Mouse (Mus musculus) urinary bladder, postnatal 14 days (tissue): Measurements from ENCODE around the gene 1700001L19Rik.
A peak's percentile ranks its signal among the peaks of the same experiment; 100 is the strongest.
"Not testable (repeated sequence)": the region's sequence is repeated elsewhere in the genome, so short reads cannot be mapped to it uniquely, and the experiment has no call there.

Experiments
- DNase-seq: peaks from one replicate; pipeline ENCODE4 v3.0.0; 2021; ENCODE audit warnings: low spot score

1700001L19Rik gene

DNA sequence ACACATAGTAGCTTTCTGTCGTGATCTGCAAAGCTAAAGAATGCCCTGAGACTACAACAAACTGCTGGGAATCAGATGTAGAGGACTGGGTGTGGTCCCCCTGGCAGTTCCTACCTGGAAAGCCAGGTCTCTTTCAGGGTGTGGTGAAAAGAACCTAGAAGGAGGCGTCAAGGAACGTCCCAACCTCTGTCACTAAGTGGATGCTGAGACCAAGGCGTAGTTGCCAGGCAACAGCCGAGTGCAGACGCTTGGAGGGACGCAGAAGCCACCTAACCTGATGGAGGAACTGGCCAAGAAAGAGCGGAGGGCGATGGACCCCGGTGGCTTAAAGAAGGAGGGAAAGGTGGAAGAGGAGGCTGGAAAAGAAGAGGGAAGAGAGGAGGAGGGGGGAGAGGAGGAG is at the start of gene 1700001L19Rik:
Gene 1700001L19Rik, plus strand, starts transcription at position 223 of the 400 bp plus-strand sequence.
- no peak for DNase-seq

DNA sequence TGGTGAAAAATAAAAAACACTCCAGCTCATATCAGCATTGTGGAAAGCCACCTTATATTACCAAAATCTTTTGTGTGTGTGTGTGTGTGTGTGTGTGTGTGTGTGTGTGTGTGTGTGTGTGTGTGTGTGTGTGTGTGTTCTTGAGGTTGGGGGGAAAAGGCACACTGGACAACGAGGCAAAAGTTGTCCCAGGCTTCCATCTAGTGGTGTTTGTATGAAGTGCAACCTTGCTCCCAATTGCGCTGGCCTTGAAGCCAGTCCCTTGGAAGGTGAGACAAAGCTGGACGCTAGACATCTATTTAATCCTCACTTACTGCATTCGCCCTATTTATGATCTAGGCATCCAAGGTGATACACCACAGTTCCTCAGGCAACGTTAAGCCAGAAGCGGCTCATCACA is 43.8 kb upstream of the 1700001L19Rik start:
- not testable (repeated sequence) for DNase-seq

DNA sequence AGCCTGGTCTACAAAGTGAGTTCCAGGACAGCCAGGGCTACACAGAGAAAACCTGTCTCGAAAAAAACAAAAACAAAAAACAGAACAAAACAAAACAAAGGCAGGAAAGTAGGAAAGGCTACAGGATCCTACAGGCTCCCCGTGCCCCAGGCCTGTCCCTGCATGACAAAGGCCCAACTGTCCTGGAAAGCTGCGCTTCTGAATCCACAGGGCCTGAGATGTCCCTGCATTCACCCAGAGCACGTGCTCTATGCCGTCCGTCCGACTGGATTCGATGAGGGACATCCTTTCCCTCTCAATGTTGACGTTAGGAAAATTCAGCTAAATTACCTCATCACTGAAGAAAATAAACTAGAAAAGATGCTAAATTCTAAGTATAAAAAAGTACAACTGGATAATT is 29.1 kb upstream of the 1700001L19Rik start:
- DNase-seq, result no peak

DNA sequence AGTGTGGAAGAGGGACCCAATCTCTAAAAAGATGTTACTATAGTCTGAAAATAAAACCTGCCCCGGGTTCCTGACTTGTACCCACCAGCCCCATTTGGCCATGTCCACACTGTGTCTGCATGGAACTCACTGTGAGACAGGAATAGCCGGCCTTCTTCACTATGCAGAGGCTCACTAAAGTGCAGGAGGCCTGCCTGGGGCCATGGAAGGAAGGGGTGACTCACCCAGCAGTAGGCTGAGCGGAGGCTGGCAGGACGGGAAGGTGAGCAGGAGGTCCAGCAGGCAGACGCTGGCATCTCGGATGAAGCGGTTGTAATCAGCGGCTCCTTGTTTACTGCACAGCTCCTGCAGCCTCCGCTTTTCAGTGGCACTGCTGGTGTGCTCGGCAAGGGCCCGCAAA is 28.7 kb upstream of the 1700001L19Rik start:
- no peak for DNase-seq

DNA sequence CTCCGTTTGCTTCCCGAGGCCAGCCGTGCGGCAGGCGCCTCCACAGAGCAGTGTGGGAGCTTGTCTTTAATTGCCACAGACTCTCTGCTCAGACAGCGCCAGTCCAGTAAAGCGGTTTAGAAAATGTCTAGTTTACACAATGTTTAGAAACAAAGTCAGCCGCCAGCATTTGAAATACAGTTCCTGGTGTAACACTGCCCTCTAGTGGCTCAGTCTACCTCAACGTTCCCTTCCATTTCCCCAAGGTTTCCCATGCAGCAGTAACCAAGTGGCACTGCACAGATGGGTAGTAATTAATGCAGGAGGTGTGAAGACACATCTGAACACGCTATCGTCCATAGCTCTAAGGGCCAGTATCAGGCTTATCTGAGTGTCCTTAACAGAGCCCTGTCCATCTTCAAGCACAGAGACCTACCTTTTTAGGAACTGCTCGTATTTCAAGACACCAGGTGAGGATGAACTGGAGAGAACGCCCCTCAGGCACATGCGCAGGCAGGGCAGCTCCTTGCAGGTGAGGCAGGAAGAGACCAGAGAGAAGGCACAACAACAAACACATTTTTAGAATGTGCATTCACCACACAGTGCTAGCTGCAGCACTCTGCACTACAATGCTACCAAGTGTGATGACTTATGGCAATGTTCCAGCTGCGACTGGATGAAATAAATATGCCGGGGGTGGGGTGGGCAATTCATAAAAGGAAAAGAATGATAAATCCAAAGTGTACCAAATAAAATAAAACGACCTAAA is 27.5 kb upstream of the 1700001L19Rik start:
- peak; percentile 57 for DNase-seq

DNA sequence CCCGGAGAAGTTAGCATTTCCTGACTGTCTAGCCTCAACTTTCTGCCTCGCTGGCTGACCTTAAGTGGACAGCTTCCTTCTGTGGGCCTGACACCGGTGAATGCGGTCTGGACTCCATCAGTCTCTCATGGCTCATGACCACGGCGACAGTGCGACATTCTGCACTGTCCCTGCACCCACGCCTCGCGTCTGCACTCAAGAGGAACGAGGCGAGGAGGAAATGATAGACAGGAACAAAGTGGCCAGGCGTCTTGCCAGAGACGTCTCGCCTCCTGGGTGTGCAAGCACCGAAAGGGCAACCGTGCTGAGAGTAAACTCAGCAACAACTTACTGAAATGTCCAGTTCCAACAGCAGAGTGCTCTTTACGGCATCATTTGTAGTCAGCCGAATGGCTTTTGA is 25.0 kb upstream of the 1700001L19Rik start:
- DNase-seq, result no peak

DNA sequence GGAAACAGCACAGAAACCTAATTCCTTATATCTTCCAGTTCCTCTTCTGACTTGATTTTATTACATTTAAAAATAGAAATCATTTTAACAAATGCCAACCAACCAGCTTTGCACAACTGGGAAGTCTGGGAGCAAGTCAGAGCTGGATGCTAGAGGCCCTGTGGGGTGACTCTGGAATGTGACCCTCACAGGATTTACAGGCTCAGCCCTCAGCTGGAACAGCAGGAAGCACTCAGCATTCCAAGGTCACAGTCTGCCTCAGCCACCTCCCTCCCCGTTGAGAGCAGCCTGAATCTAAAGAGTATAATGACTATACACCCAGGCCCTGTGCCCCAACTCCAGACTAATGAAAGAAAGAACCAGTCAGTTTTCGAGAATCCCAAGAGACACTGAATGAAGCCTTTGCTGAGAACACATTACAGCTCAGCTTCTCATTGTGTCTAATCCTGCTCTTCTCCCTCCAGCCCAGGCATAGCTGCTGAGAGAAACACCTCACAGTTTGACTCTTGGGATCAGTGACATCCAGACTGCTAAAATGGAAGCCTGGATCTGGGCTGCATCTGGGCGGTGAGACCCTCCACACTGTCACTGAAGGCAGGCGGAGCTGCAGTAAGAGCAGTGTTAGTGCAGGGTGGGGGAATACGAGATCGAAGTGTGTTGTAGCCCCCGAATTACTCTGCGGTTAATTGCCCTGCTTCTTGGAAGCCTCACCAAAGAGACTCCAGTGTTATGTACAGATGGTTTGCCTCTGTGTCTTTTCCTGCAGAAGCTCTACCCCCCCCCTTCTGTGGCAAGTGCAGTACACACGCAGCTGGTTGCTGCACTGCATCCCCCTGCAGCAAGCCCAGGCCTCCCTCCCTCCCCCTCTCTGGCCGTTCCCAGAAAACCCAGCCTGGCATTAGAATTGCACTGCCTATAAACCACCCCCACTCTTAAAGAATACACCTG is 24.0 kb upstream of the 1700001L19Rik start:
- DNase-seq, result no peak

DNA sequence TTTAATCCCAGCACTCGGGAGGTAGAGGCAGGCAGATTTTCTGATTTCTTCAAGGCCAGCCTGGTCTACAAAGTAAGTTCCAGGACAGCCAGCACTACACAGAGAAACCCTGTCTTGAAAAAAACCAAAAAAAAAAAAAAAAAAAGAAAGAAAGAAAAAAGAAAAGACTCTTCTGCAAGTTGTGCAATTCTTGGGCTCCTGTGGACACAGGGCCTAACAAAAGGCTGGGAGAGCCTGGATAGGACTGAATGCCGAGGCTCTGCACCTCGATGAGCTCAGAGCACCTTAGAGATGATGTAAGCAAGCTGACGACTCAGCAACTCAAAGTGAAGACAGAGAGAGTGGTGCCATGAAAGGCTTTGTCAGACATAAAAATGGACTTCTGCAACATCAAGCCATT is 22.8 kb upstream of the 1700001L19Rik start:
- DNase-seq, result no peak

DNA sequence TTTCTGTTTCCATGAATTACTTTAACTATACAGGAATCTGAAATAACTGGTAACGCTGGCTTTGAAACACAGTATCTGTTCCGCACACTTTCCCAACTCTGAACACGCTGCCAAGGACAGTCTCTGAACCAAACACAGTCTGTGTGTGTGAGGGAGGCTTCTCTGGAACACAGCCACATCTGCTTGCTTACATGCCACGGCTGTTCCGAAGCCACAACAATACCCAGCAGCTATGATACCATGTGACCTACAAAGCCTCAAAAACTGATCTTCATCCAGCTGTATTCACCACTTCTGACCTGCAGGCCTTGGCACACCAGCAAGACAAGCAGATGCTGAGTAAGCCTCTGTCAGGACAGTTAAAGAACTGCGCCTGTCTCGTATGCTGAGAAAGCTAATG is 19.3 kb upstream of the 1700001L19Rik start:
- DNase-seq, result peak; percentile 23

DNA sequence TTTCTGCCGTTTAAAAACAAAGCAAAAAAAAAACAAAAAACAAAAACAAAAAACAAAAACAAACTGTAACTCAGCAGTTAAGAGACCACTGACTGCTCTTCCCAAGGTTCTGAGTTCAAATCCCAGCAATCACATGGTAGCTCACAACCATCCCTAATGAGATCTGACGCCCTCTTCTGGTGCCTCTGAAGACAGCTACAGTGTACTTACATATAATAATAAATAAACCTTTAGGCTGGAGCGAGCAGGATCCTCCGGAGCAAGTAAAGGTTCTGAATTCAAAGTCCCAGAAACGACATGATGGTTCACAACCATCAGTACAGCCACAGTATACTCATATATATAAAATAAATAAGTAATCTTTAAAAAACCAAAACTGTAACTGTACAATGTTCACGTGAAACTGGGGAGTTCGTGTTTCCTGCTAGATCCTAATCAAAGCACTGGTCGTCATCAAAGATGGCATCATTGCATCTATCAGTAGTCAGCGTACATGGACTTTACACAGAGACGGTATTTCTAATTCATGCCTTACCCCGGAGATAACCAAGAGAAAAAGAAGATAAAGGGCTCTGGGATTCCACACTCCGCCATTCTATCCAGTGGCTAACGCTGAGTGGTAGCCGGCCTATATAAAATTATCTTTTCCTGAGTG is 16.0 kb upstream of the 1700001L19Rik start:
- no peak for DNase-seq

DNA sequence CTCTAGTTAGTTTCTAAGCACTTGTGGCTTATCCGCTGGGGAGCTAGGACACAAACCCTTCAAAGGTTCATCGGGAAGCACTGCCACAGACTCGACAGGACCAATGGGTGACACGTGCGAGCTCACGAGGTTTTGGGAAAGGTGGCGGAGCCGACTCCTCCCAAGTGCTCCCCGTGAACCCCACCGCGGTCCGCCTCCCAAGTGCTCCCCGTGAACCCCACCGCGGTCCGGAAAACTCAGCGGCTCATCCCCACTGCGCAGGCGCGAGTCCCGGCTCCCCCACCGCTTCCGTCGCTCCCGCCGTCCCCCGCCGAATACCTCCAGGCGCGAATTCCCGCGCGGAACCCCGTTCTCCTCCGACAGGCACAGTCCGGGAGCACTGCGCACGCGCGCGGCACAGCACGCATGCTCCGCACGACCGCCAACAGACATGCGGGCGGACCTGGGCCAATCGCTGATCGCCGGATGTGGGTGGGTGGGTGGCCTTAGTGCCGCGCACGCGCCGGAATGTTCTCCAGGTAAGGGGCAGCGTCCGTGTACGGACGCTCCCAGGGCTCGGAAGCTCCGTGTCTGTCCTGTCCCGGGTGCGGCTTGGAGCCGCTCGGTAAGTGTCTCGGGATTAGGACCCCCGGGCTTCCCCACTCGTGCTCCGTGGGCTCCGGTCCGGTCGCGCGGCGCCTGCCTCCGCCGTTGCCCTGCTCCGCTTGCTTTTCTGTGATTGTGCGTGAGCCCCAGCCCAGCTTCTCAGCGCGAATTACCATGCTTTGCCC is 15.3 kb upstream of the 1700001L19Rik start, which contains the start of the genes Mtrr and Fastkd3:
Gene Mtrr, minus strand, starts transcription at position 403 of the 770 bp plus-strand sequence.
Gene Fastkd3, plus strand, starts transcription at position 488 of the 770 bp plus-strand sequence.
- DNase-seq, result peak; percentile 98

DNA sequence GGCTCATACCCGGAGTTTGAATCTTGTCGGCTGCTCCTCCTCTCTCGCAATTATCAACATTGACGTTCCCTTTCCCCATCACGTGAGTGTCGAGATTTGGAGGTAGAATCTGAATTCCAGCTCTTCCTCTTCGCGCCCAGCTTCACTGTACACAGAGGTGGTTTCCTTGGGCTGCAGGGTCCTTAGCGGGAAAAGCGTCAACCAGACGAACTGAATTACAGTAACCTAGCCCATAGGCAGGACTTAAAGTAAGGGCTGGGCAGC is 14.8 kb upstream of the 1700001L19Rik start:
- DNase-seq, result no peak

DNA sequence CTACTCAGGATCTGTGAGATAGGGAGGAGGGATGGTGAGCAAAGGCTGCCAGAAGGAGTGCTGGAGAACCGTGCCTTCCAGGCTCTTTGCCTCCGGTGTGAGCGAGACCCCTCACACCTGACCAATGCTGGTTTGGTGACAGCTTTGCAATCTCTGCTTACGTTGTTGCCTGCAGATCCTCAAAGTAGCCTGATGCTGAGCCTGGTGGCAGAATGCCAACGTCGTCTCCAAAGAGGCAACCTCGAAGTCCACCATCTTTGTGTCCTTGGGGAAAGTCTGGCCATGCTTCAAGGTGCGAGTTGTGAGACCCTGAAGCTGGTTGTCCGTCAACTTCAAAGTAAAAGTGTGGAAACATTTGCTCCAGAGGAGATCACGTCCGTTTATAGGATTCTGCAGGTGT is 13.3 kb upstream of the 1700001L19Rik start:
- DNase-seq, result no peak

DNA sequence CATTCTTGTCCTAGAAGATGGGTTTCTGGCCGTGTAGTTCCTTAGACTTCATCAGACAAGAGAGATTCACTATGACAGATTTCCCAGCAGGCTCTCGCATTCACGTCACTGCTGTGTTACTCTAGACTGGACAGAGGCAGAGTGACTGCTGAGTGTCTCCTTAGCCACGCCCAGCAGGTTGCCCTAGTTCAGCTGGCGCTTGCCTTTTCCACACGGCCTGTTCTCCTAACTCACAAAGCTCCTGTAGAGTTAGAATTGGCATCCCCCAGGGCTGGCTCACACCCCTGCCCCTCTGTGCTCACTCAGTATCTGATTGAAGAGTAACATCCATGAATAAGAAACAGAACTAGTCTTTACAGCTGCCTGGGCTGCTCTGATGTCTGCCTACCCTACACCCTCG is 11.8 kb upstream of the 1700001L19Rik start:
- DNase-seq, result no peak

DNA sequence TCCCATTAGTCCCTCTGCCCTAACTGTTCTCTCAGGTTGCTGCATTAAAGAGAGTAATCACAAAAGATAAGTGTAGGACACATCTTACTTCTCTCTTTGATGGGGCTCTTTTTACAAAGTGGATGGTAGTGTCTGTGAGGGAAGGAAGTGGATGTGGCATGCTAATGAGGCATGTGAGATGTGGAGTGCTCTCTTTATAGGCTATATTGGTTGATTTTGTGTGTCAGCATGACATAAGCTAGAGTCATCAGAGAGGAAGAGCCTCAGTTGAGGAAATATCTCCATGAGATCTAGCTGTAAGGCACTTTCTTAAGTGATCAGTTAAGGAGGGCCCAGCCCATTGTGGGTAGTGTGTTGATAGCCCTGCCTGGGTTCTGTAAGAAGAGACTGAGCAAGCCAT is 8.9 kb upstream of the 1700001L19Rik start:
- DNase-seq, result no peak

DNA sequence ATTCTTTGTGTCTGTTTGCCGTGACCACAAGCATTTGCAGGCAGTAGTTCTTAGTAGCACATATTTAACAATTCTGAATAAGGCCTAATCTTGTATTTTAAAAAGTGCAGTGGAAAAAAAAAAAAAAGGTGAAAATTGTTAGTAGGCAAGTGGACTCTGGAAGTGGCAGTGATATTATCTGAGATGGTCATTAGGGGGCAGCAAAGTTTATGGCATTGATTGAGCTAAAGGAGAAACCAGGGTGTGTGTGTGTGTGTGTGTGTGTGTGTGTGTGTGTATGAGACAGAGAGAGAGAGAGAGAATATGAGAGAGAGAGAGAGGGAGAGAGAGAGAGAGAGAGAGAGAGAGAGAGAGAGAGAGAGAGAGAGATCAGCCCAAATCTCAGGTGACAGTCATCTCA is 3.4 kb upstream of the 1700001L19Rik start:
- DNase-seq, result no peak

DNA sequence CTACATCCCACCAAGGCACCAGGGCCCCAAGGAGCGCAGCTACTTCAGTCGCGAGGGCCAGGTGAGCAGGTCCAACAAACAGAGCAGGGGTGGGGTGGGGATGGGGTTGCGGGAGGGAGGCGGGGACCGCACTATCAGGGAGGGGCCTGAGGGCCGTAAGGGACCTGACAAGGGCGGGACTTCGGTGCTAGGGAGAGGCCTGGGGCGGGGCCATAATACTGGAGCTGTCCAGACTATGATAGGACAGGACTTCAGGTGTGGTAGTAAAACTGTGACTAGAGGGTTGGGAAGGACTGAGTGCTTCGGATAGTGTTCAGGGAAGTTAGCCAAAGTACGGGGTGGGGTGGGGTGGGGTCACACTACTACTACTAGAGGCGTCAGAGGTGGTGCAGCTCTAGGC is 446 bp downstream of the 1700001L19Rik start:
- no peak for DNase-seq

DNA sequence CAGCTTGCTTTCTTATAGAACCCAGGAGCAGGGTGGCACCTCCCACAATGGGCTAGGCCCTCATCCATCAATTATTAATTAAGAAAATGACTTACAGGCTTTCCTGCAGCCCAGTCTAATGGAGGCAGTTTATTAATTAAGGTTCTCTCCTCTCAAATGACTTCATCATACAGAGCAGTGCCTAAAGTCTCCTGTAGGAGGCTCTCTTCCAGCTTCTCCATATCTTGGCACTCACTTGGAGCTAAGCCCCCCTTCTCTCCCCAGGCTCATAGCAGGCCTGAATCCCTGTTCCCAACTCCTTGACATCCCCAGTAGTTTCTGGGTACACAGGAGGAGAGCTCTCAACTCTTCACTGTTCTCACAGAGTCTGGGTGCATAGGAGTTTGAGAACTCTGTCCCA is 1.7 kb downstream of the 1700001L19Rik start:
- no peak for DNase-seq

DNA sequence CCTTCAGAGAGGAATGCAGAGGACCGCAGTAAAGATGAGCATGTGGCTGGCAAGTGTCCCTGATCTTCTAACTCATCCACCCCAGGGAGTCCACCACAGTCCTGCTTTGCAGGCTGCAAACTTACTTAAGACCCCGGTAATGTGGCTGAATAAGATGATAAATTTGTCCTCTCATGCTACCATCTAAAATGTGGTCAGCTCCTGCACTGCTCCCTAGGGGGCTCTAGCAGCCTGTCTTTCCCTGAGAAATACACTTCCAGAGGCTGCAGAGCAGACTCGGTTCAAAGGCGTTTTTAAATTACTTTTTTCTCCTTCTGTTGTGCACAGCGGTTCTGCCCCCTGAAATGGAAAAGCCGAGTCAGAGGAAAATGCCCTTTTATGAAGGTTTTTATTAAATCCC is 4.0 kb downstream of the 1700001L19Rik start:
- no peak for DNase-seq

DNA sequence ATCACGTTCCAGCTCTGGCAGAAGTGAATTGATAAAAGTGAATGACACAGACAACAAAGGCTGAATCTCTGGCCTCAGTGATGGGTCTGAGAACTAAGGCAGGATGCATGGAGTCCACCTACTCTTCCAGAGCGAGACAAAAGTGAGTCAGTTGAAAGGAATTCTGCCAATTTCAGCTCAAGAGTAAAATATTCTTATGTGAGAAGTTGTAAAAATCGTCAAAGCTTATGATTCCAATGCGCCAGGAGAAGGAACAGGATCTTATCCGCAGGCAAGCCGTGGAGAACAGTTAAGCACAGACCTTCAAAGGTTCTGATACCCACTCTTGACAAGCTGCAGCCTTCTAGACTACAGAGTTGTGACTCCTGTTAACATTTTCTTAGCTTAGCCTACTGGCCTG is 5.9 kb downstream of the 1700001L19Rik start:
- no peak for DNase-seq

DNA sequence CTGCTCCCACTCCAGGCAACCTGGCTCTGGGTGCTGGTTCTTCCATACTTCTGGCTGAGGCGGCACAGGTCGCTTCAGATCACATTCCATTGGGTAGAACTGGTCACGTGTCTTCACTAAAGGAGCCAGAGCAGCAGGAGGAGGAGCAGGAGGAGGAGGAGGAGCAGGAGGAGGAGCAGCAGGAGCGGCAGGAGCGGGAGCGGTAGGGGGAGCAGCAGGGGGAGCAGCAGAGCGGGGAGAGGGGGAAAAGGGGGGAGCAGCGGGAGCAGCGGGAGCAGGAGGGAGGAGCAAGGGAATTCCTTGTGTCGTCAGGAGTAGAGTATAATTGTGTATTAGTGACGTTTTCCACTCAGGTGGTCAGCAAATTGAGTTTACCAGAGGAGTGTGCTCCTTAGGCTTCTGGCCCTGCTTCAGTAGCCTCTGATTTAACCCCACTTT is 8.5 kb downstream of the 1700001L19Rik start:
- peak; percentile 36 for DNase-seq
